Comparison of ENCODE assay signal across 8 mouse cellular contexts in the genomic region with DNA sequence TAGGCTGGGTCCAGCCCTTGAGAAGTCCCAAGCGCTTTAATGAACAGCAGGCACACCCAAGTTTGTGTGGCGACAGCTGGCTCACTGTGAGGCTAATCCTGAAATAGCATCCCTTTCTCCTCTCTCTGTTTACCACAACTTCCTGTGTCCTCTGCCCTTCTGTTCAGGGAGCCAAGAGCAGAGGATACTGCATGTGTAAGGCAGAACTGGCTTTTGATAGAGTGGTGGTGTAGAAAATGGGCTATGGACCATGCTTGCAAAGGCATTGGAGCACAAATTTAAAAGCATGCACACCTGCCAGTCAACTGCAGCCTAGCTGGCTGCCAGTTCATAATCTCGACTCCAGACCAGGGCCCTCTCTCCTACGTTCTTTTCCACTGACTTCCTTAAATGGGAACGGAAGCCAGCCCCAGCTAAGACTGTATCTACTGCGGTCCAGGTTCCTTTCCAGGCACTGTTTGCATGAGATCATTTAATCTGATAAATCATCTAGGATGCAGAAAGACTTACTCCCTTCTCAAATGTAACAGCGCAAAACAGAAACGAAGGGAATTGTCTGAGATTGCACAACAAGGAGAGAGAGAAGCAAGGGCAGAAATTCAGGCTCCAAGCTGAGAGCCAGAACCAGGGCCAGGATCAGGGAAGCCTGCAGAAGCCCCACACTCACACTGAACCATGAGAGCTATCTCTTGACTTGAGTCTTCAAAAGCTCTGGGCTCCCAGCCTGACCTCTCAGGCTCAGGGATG.
DNase-seq lines count a peak whose midpoint lies in the region; ATAC-seq lines count a peak whose summit lies in the region.

No protein-coding gene starts in this region.

- peak; percentile 29 for DNase-seq in cerebellum, adult 11-12 months
- DNase-seq in limb, embryonic 10.5 days (ENCODE audit: low spot score), result no peak
- DNase-seq in retina, postnatal 1 day, result no peak
- no peak for DNase-seq in retina, embryonic 14.5 days (ENCODE audit: low spot score)

- WGBS in heart, embryonic 14.5 days, result 21% methylated on average over 8 of the region's 8 CpGs
- 80% methylated on average over 8 of the region's 8 CpGs for WGBS in limb, embryonic 10.5 days

- H3K9me3 ChIP-seq in heart, embryonic 14.5 days (ENCODE audit: control insufficient read depth, low read length), result no peaks in the 10 kb centered on the region
- H3K9me3 ChIP-seq in limb, embryonic 10.5 days (replicated peaks), result no peaks in the 10 kb centered on the region

- no peak overlapping the region for H3K9ac ChIP-seq in heart, embryonic 14.5 days (ENCODE audit: low read length)

- no peak overlapping the region for H3K4me3 ChIP-seq in brown adipose tissue, adult 24 weeks (ENCODE audit: insufficient read depth, low read depth, low read length)
- no peak overlapping the region for H3K4me3 ChIP-seq in heart, embryonic 14.5 days (ENCODE audit: control insufficient read depth in 1 of 2, insufficient read depth in 1 of 2, low read depth in 1 of 2, low read length in 2 of 2)
- H3K4me3 ChIP-seq in limb, embryonic 10.5 days, result no peak overlapping the region

- ATAC-seq in cerebellum, adult (ENCODE audit: insufficient number of reproducible peaks, low FRiP score, low TSS enrichment), result no peak
- ATAC-seq in heart, embryonic 14.5 days (ENCODE audit: insufficient number of reproducible peaks, insufficient read depth, low FRiP score, low read depth), result no peak; the same call in 1 of the 2 replicates
- ATAC-seq in CD4-positive, CD25-positive, alpha-beta regulatory T cell, adult 4 months, result no peak

- 0 out of 2 replicates have a peak overlapping the region, but pooled peaks have one; percentile 9 for H3K4me2 ChIP-seq in heart, embryonic 14.5 days (ENCODE audit: low read length)

- H3K4me1 ChIP-seq in brown adipose tissue, adult 24 weeks (ENCODE audit: control insufficient read depth, insufficient read depth, insufficient read length, low read length), result peaks cover 21% of the 10 kb centered on the region
- H3K4me1 ChIP-seq in heart, embryonic 14.5 days (ENCODE audit: control insufficient read depth in 2 of 2, insufficient read depth in 2 of 2, low read length in 2 of 2), result peaks cover 14 to 33% of the 10 kb centered on the region in 2 experiments
- H3K4me1 ChIP-seq in limb, embryonic 10.5 days, result peaks cover 27% of the 10 kb centered on the region

- H3K27me3 ChIP-seq in heart, embryonic 14.5 days (ENCODE audit: control insufficient read depth, insufficient read depth, low read length), result no peaks in the 10 kb centered on the region
- H3K27me3 ChIP-seq in limb, embryonic 10.5 days (ENCODE audit: low read depth, poor library complexity, severe bottlenecking), result no peaks in the 10 kb centered on the region

- no peaks in the 10 kb centered on the region for H3K36me3 ChIP-seq in heart, embryonic 14.5 days (ENCODE audit: control insufficient read depth, insufficient read depth, low read length)
- no peaks in the 10 kb centered on the region for H3K36me3 ChIP-seq in limb, embryonic 10.5 days

- peak overlapping the region; percentile 36 for H3K27ac ChIP-seq in brown adipose tissue, adult 24 weeks (replicated peaks; ENCODE audit: low read depth, low read length)
- H3K27ac ChIP-seq in heart, embryonic 14.5 days (replicated peaks in 1 of 2; ENCODE audit: control insufficient read depth in 1 of 2, insufficient read depth in 1 of 2, low read depth in 2 of 2, low read length in 2 of 2), result peak overlapping the region; percentile 31 to 55
- peak overlapping the region; percentile 30; the same call in 1 of the 2 replicates for H3K27ac ChIP-seq in limb, embryonic 10.5 days
